ENCODE assay signal across 9 mouse cellular contexts in genomic region chr13:13349288-13349687, GRCm38 (mm10). TPM values are rescaled to one million over a fixed set of nuclear protein-coding genes. Genes with fewer than 3 reads are reported as not detected.
DNase-seq lines count a peak whose midpoint lies in the region; ATAC-seq lines count a peak whose summit lies in the region.
"Had no signal": no experiment of that assay in that cellular context is flagged by ENCODE, and none has a peak within 500 bp of the region (broad histone marks: within the 10 kb centered on the region; RNA-seq: fewer than 3 reads in every experiment).

No protein-coding gene starts in this region.

- no peak overlapping the region for H3K4me2 ChIP-seq in neural tube, embryonic 15.5 days
- H3K4me2 ChIP-seq: lung, embryonic 15.5 days had no signal

- H3K27me3 ChIP-seq in neural tube, embryonic 15.5 days (replicated peaks), result no peaks in the 10 kb centered on the region
- H3K27me3 ChIP-seq: lung, embryonic 15.5 days had no signal

- H3K36me3 ChIP-seq in neural tube, embryonic 15.5 days, result no peaks in the 10 kb centered on the region
- H3K36me3 ChIP-seq: lung, embryonic 15.5 days had no signal

- H3K4me3 ChIP-seq in neural tube, embryonic 15.5 days (replicated peaks), result no peak overlapping the region
- H3K4me3 ChIP-seq: lung, embryonic 15.5 days had no signal

- no peaks in the 10 kb centered on the region for H3K9me3 ChIP-seq in neural tube, embryonic 15.5 days (replicated peaks)
- H3K9me3 ChIP-seq: lung, embryonic 15.5 days had no signal

- peak; percentile 16 for DNase-seq in cerebellum, adult 11 months
- no peak for DNase-seq in cerebellum, adult 8-10 months
- DNase-seq in neural tube, embryonic 10.5 days (ENCODE audit: extremely low spot score, low spot score), result peak; percentile 24
- DNase-seq in embryo, embryonic 11 days, result peak; percentile 48
- peak; percentile 86 for DNase-seq in kidney, postnatal 10 days
- peak; percentile 61 for DNase-seq in thymus, postnatal 14 days

- no peak overlapping the region for H3K9ac ChIP-seq in neural tube, embryonic 15.5 days (replicated peaks)
- H3K9ac ChIP-seq: lung, embryonic 15.5 days had no signal

- no peaks in the 10 kb centered on the region for H3K4me1 ChIP-seq in neural tube, embryonic 15.5 days
- H3K4me1 ChIP-seq: lung, embryonic 15.5 days had no signal

- H3K27ac ChIP-seq in neural tube, embryonic 15.5 days (replicated peaks), result no peak overlapping the region
- H3K27ac ChIP-seq: lung, embryonic 15.5 days had no signal

- WGBS in neural tube, embryonic 15.5 days, result 73% methylated on average over 4 of the region's 4 CpGs

- ATAC-seq in neural tube, embryonic 15.5 days (ENCODE audit: low FRiP score), result no peak
- peak; percentile 74; the same call in 1 of the 2 replicates for ATAC-seq in megakaryocyte-erythroid progenitor cell, adult 5-6 weeks (replicated peaks; ENCODE audit: low FRiP score, low TSS enrichment, poor library complexity, severe bottlenecking)

RNA-seq across cellular contexts. Expression of gene Gpr137b, which starts 44.5 kb away (rescaled TPM):
- 23.2 and 24.5 TPM in 2 replicates for polyA plus RNA-seq in neural tube, embryonic 15.5 days (2015; fragmentation: Nextera tagmentation; extraction: Ambion mirVana)
- total RNA-seq in megakaryocyte-erythroid progenitor cell, adult 5-6 weeks (2014; fragmentation: Nextera tagmentation), result 0.09 TPM in 1 of 2 replicates, not detected in the other
- not detected in 2 replicates for total RNA-seq in megakaryocyte-erythroid progenitor cell, adult 5-6 weeks (2017)
